Mouse (Mus musculus) lung, adult 18-20 months (tissue): ENCODE data around the gene Lhx1.

ENCODE experiments used
- DNase-seq, 2 experiments: peaks; one replicate each; pipeline ENCODE4 v3.0.0; 2022; ENCODE audit warnings: mixed read lengths in 2 of 2

Lhx1 gene

GRCm38 (mm10) chr11:84524511-84525270 lies 644 bp downstream of the Lhx1 start:
- no peak for DNase-seq

- no peak for DNase-seq
Observed at GRCm38 (mm10) chr11:84523841-84524510, 1.4 kb downstream of the Lhx1 start.

- no peak for DNase-seq
Observed at GRCm38 (mm10) chr11:84523321-84523831, 2.0 kb downstream of the Lhx1 start.

- DNase-seq: peak; percentile 90 to 94
Observed at GRCm38 (mm10) chr11:84522577-84523320, 2.6 kb downstream of the Lhx1 start.

- DNase-seq: no peak
Observed at GRCm38 (mm10) chr11:84521751-84522299, 3.5 kb downstream of the Lhx1 start.

GRCm38 (mm10) chr11:84521071-84521390 lies 4.3 kb downstream of the Lhx1 start:
- DNase-seq: no peak

GRCm38 (mm10) chr11:84520269-84521070 lies 4.9 kb downstream of the Lhx1 start:
- DNase-seq: no peak

- no peak for DNase-seq
Observed at GRCm38 (mm10) chr11:84519576-84520268, 5.6 kb downstream of the Lhx1 start.

- DNase-seq: no peak
Observed at GRCm38 (mm10) chr11:84519036-84519435, 6.3 kb downstream of the Lhx1 start.

GRCm38 (mm10) chr11:84518261-84518660 lies 7.1 kb downstream of the Lhx1 start:
- DNase-seq: no peak

GRCm38 (mm10) chr11:84517431-84517830 lies 7.9 kb downstream of the Lhx1 start:
- DNase-seq: no peak

- no peak for DNase-seq
Observed at GRCm38 (mm10) chr11:84516501-84517240, 8.7 kb downstream of the Lhx1 start.

GRCm38 (mm10) chr11:84513171-84514116 lies 11.9 kb downstream of the Lhx1 start, which contains the start of gene Aatf:
Aatf (minus strand) TSS chr11:84513522.
- peak; percentile 95 to 96 for DNase-seq

- no peak for DNase-seq
Observed at GRCm38 (mm10) chr11:84512031-84512430, 13.3 kb downstream of the Lhx1 start.

GRCm38 (mm10) chr11:84504296-84504695 lies 21.0 kb downstream of the Lhx1 start:
- DNase-seq: no peak

- no peak for DNase-seq
Observed at GRCm38 (mm10) chr11:84497944-84498343, 27.4 kb downstream of the Lhx1 start.

GRCm38 (mm10) chr11:84496901-84497300 lies 28.4 kb downstream of the Lhx1 start:
- no peak for DNase-seq

- DNase-seq: no peak
Observed at GRCm38 (mm10) chr11:84495774-84496173, 29.6 kb downstream of the Lhx1 start.

- no peak for DNase-seq
Observed at GRCm38 (mm10) chr11:84481661-84482060, 43.7 kb downstream of the Lhx1 start.

- DNase-seq: no peak
Observed at GRCm38 (mm10) chr11:84480451-84480850, 44.9 kb downstream of the Lhx1 start.
